Mouse (Mus musculus) left cerebral cortex, postnatal 25 days (tissue): Measurements from ENCODE around the gene Peak1. TPM values are rescaled to one million over a fixed set of nuclear protein-coding genes. Genes with fewer than 3 reads are reported as not detected.

ENCODE experiments used
- DNase-seq, 2 experiments: peaks; one replicate each; pipeline ENCODE4 v3.0.0; 2022; ENCODE audit warnings: low spot score in 2 of 2, mixed read lengths in 1 of 2
- intact Hi-C: fragments of 180-260 bp; cut with DNase I; formaldehyde crosslinking; loops from one replicate; pipeline ENCODE4 v1.15.1; 2025
- microRNA-seq, 2 experiments: library from miRNA; unstranded; fragments of <30 nt; microRNA quantifications; one replicate each; pipeline ENCODE4 v1.2.0; 2022
- total RNA-seq, 2 experiments: library from RNA; stranded (reverse); gene quantifications; 2 replicates each; pipeline ENCODE4 v1.2.3; 2021

Gene Peak1
- total RNA-seq, 2 experiments from 2014 or later: 34.1 to 34.3 TPM

DNA sequence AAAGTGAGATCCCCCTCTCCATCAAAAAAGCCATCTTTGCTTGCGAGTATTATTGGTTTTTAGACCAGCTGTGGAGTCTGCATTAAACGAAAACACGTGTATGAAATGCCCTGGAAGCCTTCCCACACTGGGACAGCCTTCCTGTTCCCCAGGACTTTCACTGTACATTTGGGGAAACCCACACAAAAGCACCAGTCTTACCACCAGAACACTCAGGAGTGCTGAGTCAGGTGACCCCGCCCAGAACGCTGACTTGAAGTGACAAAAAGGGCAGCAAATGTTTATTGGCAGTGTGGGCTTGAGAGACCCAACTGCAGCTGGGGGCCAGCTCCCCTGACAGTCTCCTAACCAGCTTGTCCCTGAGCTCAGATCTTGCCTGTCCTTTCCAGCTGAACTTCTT, 251.7 kb downstream of the Peak1 start:
- intact Hi-C loops: no loop called here
- DNase-seq: no peak

DNA sequence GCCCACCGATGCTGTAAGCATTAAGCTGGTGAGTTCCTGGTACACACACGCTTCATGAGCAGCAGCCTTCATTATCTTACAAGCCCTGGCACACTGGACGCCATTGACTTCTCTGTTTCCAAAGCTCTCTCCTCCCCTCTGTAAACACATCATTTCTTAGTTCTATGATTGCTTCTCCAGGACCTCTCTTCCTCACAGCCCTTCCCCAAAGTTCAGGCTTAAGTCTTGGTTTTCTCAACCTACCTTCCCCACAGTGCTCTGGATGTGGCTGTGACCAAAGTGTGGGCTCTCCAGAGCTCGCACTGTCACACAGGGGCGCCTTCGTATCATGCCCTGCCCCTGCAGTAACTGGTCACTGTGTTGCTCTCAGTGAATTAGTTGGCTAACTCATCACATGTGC, 252.5 kb downstream of the Peak1 start, which contains the start of gene Tspan3:
Tspan3 (minus strand) TSS at position 101 of the 400 bp plus-strand sequence.
- intact Hi-C loops: no loop called here
- DNase-seq: no peak

DNA sequence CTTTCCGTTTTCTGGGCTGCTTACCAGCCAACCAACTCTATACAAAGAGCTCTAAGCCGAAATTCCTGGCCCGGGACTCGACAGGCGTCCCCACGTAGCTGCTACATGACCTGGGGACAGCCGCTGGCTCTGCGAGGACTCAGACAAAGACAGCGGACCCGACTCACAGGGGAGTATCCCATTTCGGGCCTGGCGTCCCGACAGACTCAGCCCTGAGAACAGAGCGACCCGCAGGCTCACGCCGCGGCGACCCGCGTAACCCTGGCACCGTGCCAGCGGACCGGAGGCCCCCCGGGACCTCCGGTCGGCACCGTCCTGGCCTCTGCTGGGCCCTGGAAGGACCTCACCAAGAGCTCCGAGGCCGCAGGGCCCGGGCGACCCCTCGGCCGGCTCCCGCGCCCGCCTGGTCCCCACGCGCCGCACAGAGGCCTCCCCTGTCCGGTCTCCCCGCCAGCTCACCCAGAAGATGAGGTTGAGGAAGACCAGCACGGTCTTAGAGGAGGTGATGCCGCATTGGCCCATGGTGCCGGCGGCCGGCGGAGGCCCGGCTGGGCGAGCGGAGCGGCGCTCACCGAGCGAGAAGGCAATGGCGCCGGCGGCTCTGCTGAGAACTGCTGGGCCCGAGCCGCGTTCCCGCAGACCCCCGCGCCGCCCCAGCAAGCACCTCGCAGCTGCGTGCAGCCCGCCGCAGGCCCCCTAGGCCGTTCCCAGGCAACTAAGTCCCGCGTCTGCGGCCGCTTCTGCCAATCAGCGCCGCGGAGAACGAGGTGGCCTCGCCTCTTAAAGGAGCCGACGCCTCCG, 257.3 kb downstream of the Peak1 start:
- DNase-seq: peak; percentile 95 to 97
- intact Hi-C loops: loop anchor here (2.0 kb wide), 1 partner anchor 40 kb away; no protein-coding TSS in a partner anchor

DNA sequence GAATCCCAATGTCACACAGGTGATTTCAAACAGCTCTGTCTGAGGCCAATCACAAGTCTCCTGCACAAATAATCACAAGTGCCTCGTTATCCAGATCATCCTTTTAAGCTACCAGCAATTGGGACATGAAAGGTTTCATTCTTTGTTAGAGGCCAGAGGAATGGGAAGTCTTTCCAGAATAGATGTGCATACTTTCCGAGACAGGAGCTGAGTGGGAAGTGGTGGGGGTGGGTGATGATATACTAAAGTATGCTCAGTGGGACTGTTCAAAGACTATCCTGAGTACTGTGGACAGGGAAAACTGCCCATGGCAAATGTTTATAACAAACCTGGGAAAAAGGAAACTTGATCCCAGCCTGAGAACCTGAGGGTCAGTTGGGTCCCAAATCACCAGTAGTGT, 258.4 kb downstream of the Peak1 start:
- intact Hi-C loops: no loop called here
- peak in 1 of 2 experiments; percentile 64 for DNase-seq

DNA sequence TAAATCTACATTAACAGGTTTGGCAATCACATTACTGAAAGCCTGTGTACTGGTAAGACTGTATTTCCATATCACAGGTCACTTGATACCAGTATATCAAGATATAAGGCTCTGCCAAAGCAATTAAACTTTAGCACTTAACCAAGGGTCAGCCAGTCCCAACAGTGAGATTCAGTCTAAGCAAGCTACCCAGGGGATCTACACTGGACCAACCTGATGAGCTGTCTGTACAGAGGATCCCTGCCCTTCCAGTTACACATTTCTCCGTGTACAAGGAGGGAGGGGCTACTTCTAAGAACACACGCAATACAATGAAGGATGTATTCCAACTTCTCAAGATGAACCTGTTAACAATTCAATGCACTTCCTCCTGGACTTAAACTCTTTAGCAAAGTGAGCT, 259.8 kb downstream of the Peak1 start:
- no peak for DNase-seq
- intact Hi-C loops: no loop called here

DNA sequence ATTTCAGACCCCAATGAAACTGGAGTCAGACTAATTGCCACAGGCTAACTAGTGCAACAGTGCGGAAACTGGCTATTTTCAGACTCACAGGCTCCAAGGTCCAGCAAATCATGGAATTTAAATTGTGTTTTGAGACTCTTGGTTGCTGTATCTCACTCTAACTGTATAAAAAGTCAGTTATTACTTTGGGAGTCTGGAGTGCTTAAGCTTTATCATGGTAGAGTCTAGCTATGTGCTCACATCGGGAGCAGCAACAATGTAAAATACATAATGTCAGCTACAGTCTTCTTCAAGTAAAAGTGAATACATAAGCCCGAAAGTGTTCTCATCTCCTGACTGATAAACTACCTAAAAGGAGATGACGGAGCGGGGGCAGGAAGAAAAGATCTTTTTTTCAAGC, 263.3 kb downstream of the Peak1 start:
- no peak for DNase-seq
- intact Hi-C loops: no loop called here

DNA sequence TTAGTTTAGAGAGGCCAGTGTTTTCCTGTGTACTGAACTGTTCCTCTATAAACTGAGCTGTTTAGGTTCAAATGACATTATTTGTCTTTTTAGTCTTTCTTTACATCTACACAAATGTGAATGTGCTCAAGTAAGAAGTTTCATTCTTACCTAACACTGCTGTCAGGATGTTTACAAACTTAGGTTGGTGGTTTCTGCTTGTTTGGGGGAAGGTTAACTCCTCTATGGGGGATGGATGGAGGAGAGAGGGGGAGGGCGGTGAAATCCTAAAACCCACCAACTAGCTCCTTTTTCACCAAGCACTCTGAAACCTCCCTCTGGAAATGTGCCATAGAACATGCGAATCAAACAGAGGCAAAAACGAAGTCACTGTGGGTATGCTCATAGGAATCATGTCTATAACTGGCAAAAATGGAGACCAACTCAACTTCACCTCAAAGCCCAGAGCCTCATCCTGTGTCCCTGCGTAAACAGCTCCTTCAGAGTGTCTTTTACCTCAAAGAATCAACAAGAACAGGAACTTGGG, 265.3 kb downstream of the Peak1 start:
- intact Hi-C loops: no loop called here

DNA sequence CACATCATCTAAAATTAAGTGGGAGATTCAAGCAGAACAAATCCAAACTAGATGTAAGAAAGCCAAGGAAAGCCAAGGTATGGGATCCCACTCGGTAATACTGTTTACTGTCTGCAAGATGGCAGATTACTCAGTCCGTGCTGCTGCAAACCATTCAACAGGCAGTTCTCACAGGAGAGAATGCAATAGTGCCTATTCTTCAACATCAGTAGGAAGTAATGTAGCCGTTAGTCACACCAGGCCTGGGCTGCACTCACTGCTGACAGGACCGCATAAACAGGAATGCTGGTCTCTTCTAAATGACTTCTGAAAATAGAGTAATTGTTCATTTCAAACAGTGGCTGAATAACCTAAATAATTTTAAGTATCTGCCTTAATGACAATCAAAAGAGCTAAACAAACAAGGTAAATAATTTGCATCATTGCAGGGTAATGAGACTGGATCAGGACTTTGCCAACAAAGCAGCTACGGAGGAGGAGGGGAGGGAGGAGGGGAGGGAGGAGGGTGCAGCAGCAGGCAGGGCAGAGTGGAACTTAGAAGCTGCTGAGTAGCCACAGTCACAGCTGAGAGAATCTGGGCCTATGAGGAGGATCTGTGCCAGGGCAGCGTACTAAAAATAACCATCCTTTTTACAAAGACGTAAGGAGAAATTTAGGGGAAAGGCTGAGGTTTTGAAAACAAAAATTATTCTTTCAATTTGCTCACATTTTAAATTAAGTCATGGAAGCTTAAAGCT, 266.0 kb downstream of the Peak1 start:
- peak in 1 of 2 experiments; percentile 75 for DNase-seq
- intact Hi-C loops: no loop called here

More for the DNA sequence above, 265.3 kb downstream of the Peak1 start:
- DNase-seq: no peak

Small RNA genes within 50 kb of the gene (microRNA-seq; reads per million reads assigned to microRNA genes)
- 12.8 to 18.6 reads per million in 2 experiments for gene Gm24270

Other genes with a start within 250 kb of the Peak1 start
- 10 to 100 TPM; 62.3 to 64.5 TPM for gene Hmg20a, start 542 bp upstream of the Peak1 start, total RNA-seq